In the genomic region with DNA sequence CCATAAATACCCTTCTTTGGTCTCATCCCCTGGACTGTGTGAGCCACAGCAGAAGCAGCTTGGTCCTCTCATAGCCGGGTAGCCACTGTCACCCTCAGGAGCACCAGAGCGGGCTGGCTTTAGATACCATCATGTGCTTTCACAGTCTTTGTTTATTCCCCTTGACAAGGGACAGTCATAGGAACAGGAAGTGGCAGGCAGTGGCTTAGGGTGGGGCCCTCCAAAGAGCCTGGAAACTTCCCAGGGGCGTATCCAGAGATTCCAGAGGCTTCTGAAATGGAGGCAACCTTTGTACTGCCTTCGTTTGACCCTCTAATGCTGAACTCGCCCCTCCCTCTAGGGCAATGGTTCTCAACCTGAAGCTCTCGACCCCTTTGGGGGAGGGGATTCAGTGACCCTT, we compare ENCODE assay signal across 8 mouse cellular contexts.
DNase-seq lines count a peak whose midpoint lies in the region; ATAC-seq and TF ChIP-seq lines count a peak whose summit lies in the region.
"Had no signal": no experiment of that assay in that cellular context is flagged by ENCODE, and none has a peak within 500 bp of the region (broad histone marks: within the 10 kb centered on the region; RNA-seq: fewer than 3 reads in every experiment).

No protein-coding gene starts in this region.

- no peaks in the 10 kb centered on the region for H3K9me3 ChIP-seq in heart, embryonic 13.5 days

- H3K27me3 ChIP-seq in heart, embryonic 13.5 days (replicated peaks), result no peaks in the 10 kb centered on the region

- TF ChIP-seq CTCF in lung, adult 2 months (IDR thresholded peaks at IDR 0.05; ENCODE audit: insufficient read depth, low read length), result no peak

- H3K4me2 ChIP-seq in heart, embryonic 13.5 days, result no peak overlapping the region

- 0 out of 2 replicates have a peak, but pooled peaks have one; percentile 21 for ATAC-seq in heart, embryonic 13.5 days (ENCODE audit: extremely low read depth, insufficient number of reproducible peaks, low FRiP score, low TSS enrichment)

- 44% methylated on average over 6 of the region's 6 CpGs for WGBS in heart, embryonic 13.5 days
- 21% methylated on average over 6 of the region's 6 CpGs for WGBS in lung, adult 2 months

- no peak for TF ChIP-seq POLR2A in lung, adult 2 months (IDR thresholded peaks at IDR 0.05; ENCODE audit: borderline replicate concordance, extremely low read depth, low read depth, low read length)

- no peak overlapping the region for H3K4me3 ChIP-seq in heart, embryonic 13.5 days
- no peak overlapping the region for H3K4me3 ChIP-seq in lung, adult 2 months (replicated peaks; ENCODE audit: extremely low read depth, low read depth, low read length)

- no peak overlapping the region for H3K27ac ChIP-seq in heart, embryonic 13.5 days (replicated peaks)

- H3K36me3 ChIP-seq in heart, embryonic 13.5 days, result no peaks in the 10 kb centered on the region

- peaks cover 79% of the 10 kb centered on the region for H3K4me1 ChIP-seq in heart, embryonic 13.5 days
- H3K4me1 ChIP-seq in lung, adult 2 months (ENCODE audit: control insufficient read depth, insufficient read depth, low read length), result peaks cover 61% of the 10 kb centered on the region

- H3K9ac ChIP-seq in heart, embryonic 13.5 days, result no peak overlapping the region

- peak; percentile 42 to 58 for DNase-seq in urinary bladder, postnatal 36 days (ENCODE audit: low spot score in 2 of 2)
- no peak for DNase-seq in urinary bladder, postnatal 4 days (ENCODE audit: low spot score in 2 of 2)
- DNase-seq in lung, adult 2 months, result peak; percentile 60
- DNase-seq in cerebellum, postnatal 25 days, result no peak
- DNase-seq in left cerebral cortex, adult 18-20 months (ENCODE audit: low spot score in 2 of 2), result no peak
- no peak for DNase-seq in spleen, postnatal 4 days (ENCODE audit: low spot score in 2 of 2)
- DNase-seq: adrenal gland, postnatal 14 days had no signal

Comparison
In these comparisons a context has a peak if more than half of its experiments do, and no peak if none do; other contexts are left out.
1. DNase-seq: peak in urinary bladder, postnatal 36 days (2 of 2) and lung, adult 2 months (single experiment); none in urinary bladder, postnatal 4 days (0 of 2), cerebellum, postnatal 25 days (0 of 2), left cerebral cortex, adult 18-20 months (0 of 2) and spleen, postnatal 4 days (0 of 2).